Comparison of ENCODE assay signal across 8 mouse cellular contexts in the genomic region with DNA sequence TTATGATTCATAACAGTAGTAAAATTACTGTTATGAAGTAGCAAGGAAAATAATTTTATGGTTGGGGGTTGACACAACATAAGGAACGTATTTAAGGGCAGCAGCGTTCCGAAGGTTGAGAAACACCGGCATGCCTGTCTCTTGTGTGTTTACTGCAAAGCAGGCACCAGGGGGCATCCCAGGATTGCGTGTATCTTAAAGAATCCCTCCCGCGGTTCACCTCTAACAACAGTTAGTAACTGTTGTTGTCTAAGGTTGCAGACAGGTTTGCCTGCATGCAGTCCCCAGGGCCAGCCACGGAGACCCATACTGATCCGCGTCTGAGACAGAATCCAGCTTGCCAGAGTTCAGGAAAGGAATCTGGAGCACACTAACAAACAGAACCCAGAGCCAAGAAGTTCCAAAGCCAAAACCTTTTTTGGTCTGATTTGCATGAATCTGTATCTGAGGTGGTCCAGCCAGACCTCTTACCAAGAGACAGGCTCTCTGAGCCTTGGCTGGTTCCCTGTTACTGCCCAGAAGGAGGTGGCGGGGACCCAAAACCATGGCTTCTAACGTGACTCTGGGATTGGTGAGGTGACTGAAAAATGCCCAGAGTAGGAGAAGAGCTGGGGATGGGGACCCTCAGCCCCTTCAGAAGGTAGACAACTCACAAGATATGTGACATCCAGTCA. TPM values are rescaled to one million over a fixed set of nuclear protein-coding genes. Genes with fewer than 3 reads are reported as not detected.
DNase-seq lines count a peak whose midpoint lies in the region; ATAC-seq and TF ChIP-seq lines count a peak whose summit lies in the region.

No protein-coding gene starts in this region.

- no peak overlapping the region for H3K4me3 ChIP-seq in forebrain, embryonic 16.5 days (replicated peaks; ENCODE audit: low read length)
- H3K4me3 ChIP-seq in lung, embryonic 15.5 days: no peak overlapping the region

- no peaks in the 10 kb centered on the region for H3K9me3 ChIP-seq in forebrain, embryonic 16.5 days (ENCODE audit: control insufficient read depth, low read length)
- H3K9me3 ChIP-seq in lung, embryonic 15.5 days: no peaks in the 10 kb centered on the region

- ATAC-seq in forebrain, embryonic 16.5 days: peak; percentile 38; the same call in 1 of the 2 replicates
- peak; percentile 20; the same call in 1 of the 2 replicates for ATAC-seq in lung, embryonic 15.5 days (ENCODE audit: borderline replicate concordance, extremely low read depth, low FRiP score, low TSS enrichment)
- ATAC-seq in erythroid progenitor cell, adult 5-6 weeks (replicated peaks; ENCODE audit: low FRiP score, poor library complexity, severe bottlenecking): no peak

- no peaks in the 10 kb centered on the region for H3K27me3 ChIP-seq in forebrain, embryonic 16.5 days (replicated peaks; ENCODE audit: control insufficient read depth, insufficient read depth, low read length)
- H3K27me3 ChIP-seq in lung, embryonic 15.5 days: no peaks in the 10 kb centered on the region

- H3K4me2 ChIP-seq in forebrain, embryonic 16.5 days (ENCODE audit: low read length): no peak overlapping the region
- H3K4me2 ChIP-seq in lung, embryonic 15.5 days: no peak overlapping the region

- no peak for TF ChIP-seq POLR2A in brain, embryonic 14.5 days (IDR thresholded peaks at IDR 0.05; ENCODE audit: borderline replicate concordance, extremely low read depth, insufficient read depth, insufficient read length, poor library complexity, severe bottlenecking)

- no peak overlapping the region for H3K27ac ChIP-seq in forebrain, embryonic 16.5 days (ENCODE audit: low read length)
- H3K27ac ChIP-seq in lung, embryonic 15.5 days: no peak overlapping the region

- peak; percentile 82 for TF ChIP-seq CTCF in brain, embryonic 14.5 days (IDR thresholded peaks at IDR 0.05; ENCODE audit: borderline replicate concordance, extremely low read depth, insufficient read depth, insufficient read length)

- H3K9ac ChIP-seq in forebrain, embryonic 16.5 days (replicated peaks; ENCODE audit: low read depth, low read length): no peak overlapping the region
- no peak overlapping the region for H3K9ac ChIP-seq in lung, embryonic 15.5 days

- WGBS in forebrain, embryonic 16.5 days: 33% methylated on average over 12 of the region's 12 CpGs
- 23% methylated on average over 12 of the region's 12 CpGs for WGBS in lung, embryonic 15.5 days

- no peaks in the 10 kb centered on the region for H3K36me3 ChIP-seq in forebrain, embryonic 16.5 days (ENCODE audit: control insufficient read depth, insufficient read depth)
- no peaks in the 10 kb centered on the region for H3K36me3 ChIP-seq in lung, embryonic 15.5 days

- peak; percentile 35 for DNase-seq in right cerebral cortex, adult 18-20 months
- no peak for DNase-seq in right cerebral cortex, postnatal 36 days (ENCODE audit: low spot score in 2 of 2)
- peak; percentile 85 for DNase-seq in brain, embryonic 14.5 days (ENCODE audit: low read depth)
- peak; percentile 54 to 70 for DNase-seq in kidney, adult 8-10 months
- DNase-seq in right cerebral cortex, postnatal 10 days (ENCODE audit: low spot score in 2 of 2): peak; percentile 50 to 72

- no peaks in the 10 kb centered on the region for H3K4me1 ChIP-seq in forebrain, embryonic 16.5 days (replicated peaks; ENCODE audit: control insufficient read depth, insufficient read depth, low read length)
- H3K4me1 ChIP-seq in lung, embryonic 15.5 days: peaks cover 8% of the 10 kb centered on the region

RNA-seq across cellular contexts. Expression of gene Rpap3, which starts 12.4 kb away (rescaled TPM):
- polyA plus RNA-seq in brain, embryonic 14.5 days (2012; rRNA removed): 22.4 and 26.0 TPM in 2 replicates
- 31.7 and 35.5 TPM in 2 replicates for polyA plus RNA-seq in forebrain, embryonic 16.5 days (2015; fragmentation: Nextera tagmentation; extraction: Ambion mirVana)
- 24.6 and 25.5 TPM in 2 replicates for polyA plus RNA-seq in lung, embryonic 15.5 days (2015; fragmentation: Nextera tagmentation; extraction: Ambion mirVana)
- total RNA-seq in erythroid progenitor cell, adult 5-6 weeks (2015; ENCODE audit: low replicate concordance): 4.2 and 5.0 TPM in 2 replicates
- total RNA-seq in erythroid progenitor cell, adult 5-6 weeks (2017; ENCODE audit: low replicate concordance): 6.4 and 6.6 TPM in 2 replicates

RNA-seq across cellular contexts. Expression of gene Endou, which starts 13.1 kb away (rescaled TPM):
- polyA plus RNA-seq in brain, embryonic 14.5 days (2012; rRNA removed): 0.90 and 1.3 TPM in 2 replicates
- polyA plus RNA-seq in forebrain, embryonic 16.5 days (2015; fragmentation: Nextera tagmentation; extraction: Ambion mirVana): 0.18 and 0.42 TPM in 2 replicates
- polyA plus RNA-seq in lung, embryonic 15.5 days (2015; fragmentation: Nextera tagmentation; extraction: Ambion mirVana): 0.48 and 1.1 TPM in 2 replicates
- total RNA-seq in erythroid progenitor cell, adult 5-6 weeks (2015; ENCODE audit: low replicate concordance): 3.8 TPM in 1 of 2 replicates, not detected in the other
- total RNA-seq in erythroid progenitor cell, adult 5-6 weeks (2017; ENCODE audit: low replicate concordance): not detected in 2 replicates

RNA-seq across cellular contexts. Expression of gene Rapgef3, which starts 49.8 kb away (rescaled TPM):
- polyA plus RNA-seq in brain, embryonic 14.5 days (2012; rRNA removed): 19.7 and 20.4 TPM in 2 replicates
- 8.9 and 13.3 TPM in 2 replicates for polyA plus RNA-seq in forebrain, embryonic 16.5 days (2015; fragmentation: Nextera tagmentation; extraction: Ambion mirVana)
- polyA plus RNA-seq in lung, embryonic 15.5 days (2015; fragmentation: Nextera tagmentation; extraction: Ambion mirVana): 21.1 and 23.4 TPM in 2 replicates
- total RNA-seq in erythroid progenitor cell, adult 5-6 weeks (2015; ENCODE audit: low replicate concordance): not detected in 2 replicates
- total RNA-seq in erythroid progenitor cell, adult 5-6 weeks (2017; ENCODE audit: low replicate concordance): 3.9 TPM in 1 of 2 replicates, not detected in the other

Comparison
In these comparisons a context has a peak if more than half of its experiments do, and no peak if none do; other contexts are left out.
1. DNase-seq: peak in right cerebral cortex, adult 18-20 months (single experiment), brain, embryonic 14.5 days (single experiment), kidney, adult 8-10 months (2 of 2) and right cerebral cortex, postnatal 10 days (2 of 2); none in right cerebral cortex, postnatal 36 days (0 of 2).